Mouse (Mus musculus): ENCODE results near the gene Rpl10a. TPM values are rescaled to one million over a fixed set of nuclear protein-coding genes. Genes with fewer than 3 reads are reported as not detected.

The Rpl10a gene
- polyA plus RNA-seq, 1 experiment = 808 TPM

GRCm38 (mm10) chr17:28286133-28286532, 42.1 kb upstream of the Rpl10a start:
- no peak overlapping the region for H3K4me3 ChIP-seq (replicated peaks; ENCODE audit: insufficient read depth, low read depth, low read length)
- H3K27me3 ChIP-seq (ENCODE audit: control insufficient read depth, insufficient read depth, low read length) = no peaks in the 10 kb centered on the region
- H3K27ac ChIP-seq (ENCODE audit: insufficient read depth, low read length) = peak overlapping the region; percentile 3; the same call in 1 of the 2 replicates
- peaks cover 17% of the 10 kb centered on the region for H3K4me1 ChIP-seq (ENCODE audit: control insufficient read depth, insufficient read depth, low read length)
- WGBS = 50% methylated on average over 10 of the region's 10 CpGs
- no peak for DNase-seq
- no peak for TF ChIP-seq POLR2A (IDR thresholded peaks at IDR 0.05; ENCODE audit: borderline replicate concordance, insufficient read depth, low read length)
- no peak for TF ChIP-seq CTCF (IDR thresholded peaks at IDR 0.05; ENCODE audit: borderline replicate concordance, insufficient read depth, low read depth, low read length)

DNA sequence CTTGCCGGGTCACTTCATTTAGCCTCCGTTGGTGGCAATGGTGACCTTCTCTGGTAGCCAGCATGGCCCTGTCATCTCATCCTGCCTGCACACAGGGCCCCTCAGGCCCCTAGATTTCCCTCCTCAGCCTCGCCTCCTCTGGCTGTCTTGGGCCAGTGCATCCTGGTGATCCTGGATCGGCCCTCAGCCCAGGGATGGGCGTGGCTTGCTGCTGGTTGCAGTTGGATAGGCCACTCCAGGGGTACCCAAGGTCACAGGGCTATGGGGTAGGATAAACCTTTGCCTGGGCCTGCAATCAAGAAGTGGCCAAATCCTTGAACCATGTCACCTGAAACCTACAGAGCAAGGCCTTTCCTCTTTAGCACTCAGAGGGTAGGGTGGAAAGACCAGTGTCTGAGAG, 41.3 kb upstream of the Rpl10a start:
- TF ChIP-seq CTCF (IDR thresholded peaks at IDR 0.05; ENCODE audit: borderline replicate concordance, insufficient read depth, low read depth, low read length) (no peak), POLR2A (IDR thresholded peaks at IDR 0.05; ENCODE audit: borderline replicate concordance, insufficient read depth, low read length) (no peak)
- Histone ChIP-seq H3K4me3 (replicated peaks; ENCODE audit: insufficient read depth, low read depth, low read length) (no peak overlapping the region), H3K27me3 (ENCODE audit: control insufficient read depth, insufficient read depth, low read length) (no peaks in the 10 kb centered on the region), H3K4me1 (ENCODE audit: control insufficient read depth, insufficient read depth, low read length) (peaks cover 9% of the 10 kb centered on the region), H3K27ac (ENCODE audit: insufficient read depth, low read length) (no peak overlapping the region)
- 84% methylated on average over 5 of the region's 5 CpGs for WGBS
- DNase-seq = no peak

- Histone ChIP-seq H3K4me1 (ENCODE audit: control insufficient read depth, insufficient read depth, low read length) (peaks cover 9% of the 10 kb centered on the region), H3K27ac (ENCODE audit: insufficient read depth, low read length) (no peak overlapping the region), H3K4me3 (replicated peaks; ENCODE audit: insufficient read depth, low read depth, low read length) (no peak overlapping the region), H3K27me3 (ENCODE audit: control insufficient read depth, insufficient read depth, low read length) (no peaks in the 10 kb centered on the region)
- TF ChIP-seq POLR2A (IDR thresholded peaks at IDR 0.05; ENCODE audit: borderline replicate concordance, insufficient read depth, low read length) (no peak), CTCF (IDR thresholded peaks at IDR 0.05; ENCODE audit: borderline replicate concordance, insufficient read depth, low read depth, low read length) (no peak)
- 60% methylated on average over 8 of the region's 8 CpGs for WGBS
- DNase-seq = no peak
These were observed 40.7 kb upstream of the Rpl10a start for GRCm38 (mm10) chr17:28287578-28287977.

DNA sequence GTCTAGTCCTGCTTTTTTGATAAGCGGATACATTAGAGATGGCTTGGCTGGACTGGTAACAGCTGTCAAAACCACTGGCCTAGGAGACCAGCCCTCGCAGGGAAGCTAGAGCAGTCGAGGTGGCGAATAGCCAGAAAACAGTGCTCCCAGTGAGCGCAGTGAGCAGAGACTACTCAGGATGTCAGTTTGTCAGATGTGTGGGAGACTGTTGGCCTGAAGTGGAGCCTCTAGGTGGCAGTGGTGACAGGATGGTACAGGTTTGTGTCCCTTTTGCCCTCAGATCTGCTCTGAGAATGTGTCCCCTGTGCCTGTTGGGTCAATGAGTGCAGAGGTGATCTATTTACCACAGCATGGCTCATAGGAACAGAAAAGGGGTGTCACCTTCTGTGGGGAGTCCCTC, 40.3 kb upstream of the Rpl10a start:
- Histone ChIP-seq H3K4me3 (replicated peaks; ENCODE audit: insufficient read depth, low read depth, low read length) (no peak overlapping the region), H3K4me1 (ENCODE audit: control insufficient read depth, insufficient read depth, low read length) (peaks cover 9% of the 10 kb centered on the region), H3K27me3 (ENCODE audit: control insufficient read depth, insufficient read depth, low read length) (no peaks in the 10 kb centered on the region), H3K27ac (ENCODE audit: insufficient read depth, low read length) (no peak overlapping the region)
- no peak for DNase-seq
- 49% methylated on average over 5 of the region's 5 CpGs for WGBS
- TF ChIP-seq POLR2A (IDR thresholded peaks at IDR 0.05; ENCODE audit: borderline replicate concordance, insufficient read depth, low read length) (no peak), CTCF (IDR thresholded peaks at IDR 0.05; ENCODE audit: borderline replicate concordance, insufficient read depth, low read depth, low read length) (peak; percentile 35; the same call in 1 of the 2 replicates)

DNA sequence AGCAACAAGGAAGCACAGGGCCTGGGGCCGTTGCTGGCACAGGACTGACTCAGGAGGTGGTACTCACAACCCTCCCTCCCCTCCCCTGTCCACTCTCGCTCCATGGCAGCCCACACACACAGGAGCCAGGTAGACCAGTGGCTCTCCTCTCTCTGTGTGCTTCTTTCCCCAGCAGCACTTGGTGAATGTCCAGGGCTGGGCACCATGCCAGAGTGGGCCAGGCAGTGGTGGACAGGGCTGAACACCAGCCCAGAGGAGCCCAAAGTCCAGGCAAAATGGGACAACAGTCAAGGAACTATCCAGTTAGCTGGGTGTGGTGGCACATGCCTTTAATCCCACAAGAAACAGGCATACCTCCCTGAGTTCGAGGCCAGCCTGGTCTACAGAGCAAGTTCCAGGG, 38.0 kb upstream of the Rpl10a start:
- Histone ChIP-seq H3K4me3 (replicated peaks; ENCODE audit: insufficient read depth, low read depth, low read length) (no peak overlapping the region), H3K27ac (ENCODE audit: insufficient read depth, low read length) (no peak overlapping the region)
- no peak for TF ChIP-seq CTCF (IDR thresholded peaks at IDR 0.05; ENCODE audit: borderline replicate concordance, insufficient read depth, low read depth, low read length)
- TF ChIP-seq POLR2A (IDR thresholded peaks at IDR 0.05; ENCODE audit: borderline replicate concordance, insufficient read depth, low read length) = no peak

DNA sequence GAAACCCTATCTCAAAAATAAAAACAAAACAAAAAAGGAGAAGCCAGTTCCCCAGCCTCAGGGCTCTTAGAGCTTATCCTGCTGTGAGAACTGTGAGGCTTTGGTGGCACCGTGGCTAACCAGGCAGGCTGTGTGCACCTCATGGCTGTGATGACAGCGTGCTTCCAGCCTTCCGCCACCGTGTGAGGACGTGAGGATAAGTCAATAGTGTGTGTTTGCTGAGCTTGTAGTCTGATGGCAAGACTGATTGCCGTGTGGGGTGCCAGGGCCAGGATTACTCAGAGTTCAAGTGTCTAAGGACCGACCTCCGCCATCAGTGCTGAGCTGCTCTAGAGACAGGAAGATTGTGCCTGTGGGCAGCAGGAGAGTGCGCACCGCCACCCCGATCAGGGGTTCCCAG, 37.6 kb upstream of the Rpl10a start:
- Histone ChIP-seq H3K27ac (ENCODE audit: insufficient read depth, low read length) (no peak overlapping the region), H3K4me1 (ENCODE audit: control insufficient read depth, insufficient read depth, low read length) (peaks cover 5% of the 10 kb centered on the region), H3K4me3 (replicated peaks; ENCODE audit: insufficient read depth, low read depth, low read length) (no peak overlapping the region), H3K27me3 (ENCODE audit: control insufficient read depth, insufficient read depth, low read length) (no peaks in the 10 kb centered on the region)
- TF ChIP-seq CTCF (IDR thresholded peaks at IDR 0.05; ENCODE audit: borderline replicate concordance, insufficient read depth, low read depth, low read length) (no peak), POLR2A (IDR thresholded peaks at IDR 0.05; ENCODE audit: borderline replicate concordance, insufficient read depth, low read length) (no peak)
- WGBS = 82% methylated on average over 11 of the region's 11 CpGs
- no peak for DNase-seq

More for the DNA sequence above, 38.0 kb upstream of the Rpl10a start:
- WGBS = 42% methylated on average over 3 of the region's 3 CpGs
- Histone ChIP-seq H3K4me1 (ENCODE audit: control insufficient read depth, insufficient read depth, low read length) (peaks cover 9% of the 10 kb centered on the region), H3K27me3 (ENCODE audit: control insufficient read depth, insufficient read depth, low read length) (no peaks in the 10 kb centered on the region)
- no peak for DNase-seq

- no peaks in the 10 kb centered on the region for H3K4me1 ChIP-seq (ENCODE audit: control insufficient read depth, insufficient read depth, low read length)
- H3K27me3 ChIP-seq (ENCODE audit: control insufficient read depth, insufficient read depth, low read length) = no peaks in the 10 kb centered on the region
- TF ChIP-seq CTCF (IDR thresholded peaks at IDR 0.05; ENCODE audit: borderline replicate concordance, insufficient read depth, low read depth, low read length) = no peak
- H3K4me3 ChIP-seq (replicated peaks; ENCODE audit: insufficient read depth, low read depth, low read length) = no peak overlapping the region
- WGBS = 87% methylated on average over 7 of the region's 7 CpGs
- no peak for DNase-seq
- H3K27ac ChIP-seq (ENCODE audit: insufficient read depth, low read length) = no peak overlapping the region
These were observed 36.9 kb upstream of the Rpl10a start for GRCm38 (mm10) chr17:28291346-28291745.

DNA sequence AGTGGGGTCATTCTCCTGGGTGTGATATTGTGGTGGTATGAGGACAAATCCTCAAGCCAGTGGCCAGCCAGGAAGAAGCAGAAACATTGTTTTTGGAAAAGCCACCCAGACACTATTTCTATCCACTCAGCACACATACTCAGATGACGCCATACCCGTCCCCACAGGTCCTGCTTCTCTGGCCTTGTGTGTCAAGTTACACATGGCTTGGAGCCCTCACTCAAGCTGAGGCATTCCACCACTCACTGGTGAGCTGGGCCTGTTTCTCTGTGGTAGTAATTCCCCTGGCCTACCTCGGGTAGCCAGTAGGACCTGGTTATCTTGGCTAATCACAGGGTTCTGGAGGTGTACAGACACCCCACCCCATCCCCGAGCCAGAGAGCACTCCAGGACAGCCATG, 34.6 kb upstream of the Rpl10a start:
- WGBS = 84% methylated on average over 4 of the region's 4 CpGs
- no peak for DNase-seq
- H3K4me3 ChIP-seq (replicated peaks; ENCODE audit: insufficient read depth, low read depth, low read length) = no peak overlapping the region
- no peaks in the 10 kb centered on the region for H3K4me1 ChIP-seq (ENCODE audit: control insufficient read depth, insufficient read depth, low read length)
- no peak for TF ChIP-seq CTCF (IDR thresholded peaks at IDR 0.05; ENCODE audit: borderline replicate concordance, insufficient read depth, low read depth, low read length)
- no peak for TF ChIP-seq POLR2A (IDR thresholded peaks at IDR 0.05; ENCODE audit: borderline replicate concordance, insufficient read depth, low read length)
- H3K27me3 ChIP-seq (ENCODE audit: control insufficient read depth, insufficient read depth, low read length) = no peaks in the 10 kb centered on the region
- no peak overlapping the region for H3K27ac ChIP-seq (ENCODE audit: insufficient read depth, low read length)
